Mouse (Mus musculus) olfactory bulb, adult 2 months (tissue): ENCODE results near the gene Gm20518. TPM values are rescaled to one million over a fixed set of nuclear protein-coding genes. Genes with fewer than 3 reads are reported as not detected.
A peak's percentile ranks its signal among the peaks of the same experiment; 100 is the strongest.

Source experiments
- H3K27ac ChIP-seq: fragments of 200-500 bp; 2 replicates; pipeline ENCODE4 v1.5.1; 2012; ENCODE audit warnings: low read depth, low read length; ENCODE audit not compliant: insufficient read depth
- H3K4me1 ChIP-seq: fragments of 200-500 bp; 2 replicates; pipeline ENCODE4 v1.6.1; 2012; ENCODE audit warnings: low read length; ENCODE audit not compliant: control insufficient read depth, insufficient read depth
- H3K4me3 ChIP-seq: fragments of 200-500 bp; 2 replicates; pipeline ENCODE4 v1.5.1; 2012; ENCODE audit warnings: mild to moderate bottlenecking, low read depth, low read length, moderate library complexity; ENCODE audit not compliant: insufficient read depth
- CTCF ChIP-seq: fragments of 200-500 bp; IDR thresholded peaks from 2 replicates; pipeline ENCODE4 v1.5.1; 2012; ENCODE audit warnings: low read depth, mild to moderate bottlenecking, low read length, moderate library complexity; ENCODE audit not compliant: insufficient read depth
- POLR2A ChIP-seq: fragments of 200-500 bp; IDR thresholded peaks from 2 replicates; pipeline ENCODE4 v1.6.1; 2012; ENCODE audit warnings: mild to moderate bottlenecking, low read depth, low read length, moderate library complexity; ENCODE audit not compliant: insufficient read depth
- WGBS: fragments of 180-500 bp; shearing (Covaris S2); methylation state at CpG from one replicate; pipeline ENCODE4 v1.1.7; 2018; 5-methylcytosine and 5-hydroxymethylcytosine counted together
- polyA plus RNA-seq: library from polyadenylated mRNA; stranded (reverse); fragments of >200 nt; gene quantifications from 2 replicates; pipeline ENCODE4 v1.2.4, GENCODE M21; 2012; ENCODE audit warnings: low replicate concordance; ENCODE audit not compliant: missing spikeins, insufficient read depth, insufficient read length

Gm20518 gene
- polyA plus RNA-seq, 1 experiment: not detected

- TF ChIP-seq POLR2A (no peak), CTCF (no peak)
- H3K27ac ChIP-seq: no peak overlapping the region
- WGBS: 86% methylated on average over 2 of the region's 2 CpGs
- H3K4me1 ChIP-seq: peaks cover under 1% of the 10 kb centered on the region; the same call in 1 of the 2 replicates
- H3K4me3 ChIP-seq: no peak overlapping the region
Measured at GRCm38 (mm10) chr16:17826500-17826899, 65.0 kb downstream of the Gm20518 start.

- 56% methylated on average over 8 of the region's 8 CpGs for WGBS
- no peak for TF ChIP-seq POLR2A
- TF ChIP-seq CTCF: no peak
- H3K27ac ChIP-seq: no peak overlapping the region
- H3K4me3 ChIP-seq: no peak overlapping the region
- H3K4me1 ChIP-seq: peaks cover 19% of the 10 kb centered on the region
Measured at GRCm38 (mm10) chr16:17816528-17816927, 74.9 kb downstream of the Gm20518 start.

DNA sequence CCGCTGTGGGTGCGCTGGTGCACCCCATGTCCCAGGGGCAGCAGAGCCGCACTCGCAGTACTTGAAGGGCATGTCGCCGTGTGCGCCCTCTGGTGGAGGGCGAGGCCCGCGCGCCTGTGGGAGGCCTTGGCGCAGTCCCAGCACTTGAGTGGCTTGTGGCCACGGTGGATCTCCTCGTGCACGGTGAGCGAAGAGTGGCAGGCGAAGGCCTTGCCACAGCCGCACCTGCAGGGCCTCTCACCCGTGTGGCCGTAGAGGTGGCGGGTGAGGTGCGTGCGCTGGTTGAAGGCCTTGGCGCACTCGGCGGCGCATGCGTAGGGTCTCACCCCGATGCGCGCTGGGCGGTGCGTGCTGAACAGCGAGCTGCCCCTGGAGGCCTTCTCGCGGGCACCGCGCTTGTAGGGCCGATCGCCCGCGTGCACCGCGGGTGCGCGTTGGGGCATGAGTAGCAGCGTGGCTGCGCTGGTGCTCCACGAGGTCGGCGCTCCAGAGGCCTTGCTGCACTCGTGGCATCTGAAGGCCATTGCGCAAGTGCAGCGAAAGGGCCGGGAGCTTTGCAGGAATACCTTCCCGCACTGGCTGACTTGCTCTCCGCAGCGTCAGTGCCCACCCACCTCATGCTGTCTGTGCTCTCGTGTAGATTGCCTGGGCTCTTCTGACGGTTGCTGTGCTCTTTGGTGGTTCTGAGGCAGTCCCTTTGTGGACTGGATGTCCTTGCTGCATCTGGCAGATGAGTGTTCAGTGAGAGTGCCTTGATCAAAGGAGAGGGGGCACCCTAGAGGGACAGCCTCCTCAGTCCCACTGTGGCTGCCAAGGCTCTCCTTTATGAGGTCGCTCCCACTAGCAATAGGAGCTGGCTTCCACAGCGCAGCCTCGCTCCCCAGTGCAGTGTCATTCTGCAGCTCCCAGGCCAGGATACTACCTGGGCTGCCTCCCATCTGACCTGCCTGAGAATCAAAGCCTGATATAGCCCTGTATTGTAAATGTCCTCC lies 75.8 kb downstream of the Gm20518 start:
- Histone ChIP-seq H3K4me3 (peak overlapping the region; percentile 52), H3K4me1 (peaks cover 19% of the 10 kb centered on the region), H3K27ac (peak overlapping the region; percentile 61)
- 2% methylated on average over 63 of the region's 63 CpGs for WGBS
- TF ChIP-seq POLR2A (peak; percentile 56), CTCF (peak; percentile 100)

DNA sequence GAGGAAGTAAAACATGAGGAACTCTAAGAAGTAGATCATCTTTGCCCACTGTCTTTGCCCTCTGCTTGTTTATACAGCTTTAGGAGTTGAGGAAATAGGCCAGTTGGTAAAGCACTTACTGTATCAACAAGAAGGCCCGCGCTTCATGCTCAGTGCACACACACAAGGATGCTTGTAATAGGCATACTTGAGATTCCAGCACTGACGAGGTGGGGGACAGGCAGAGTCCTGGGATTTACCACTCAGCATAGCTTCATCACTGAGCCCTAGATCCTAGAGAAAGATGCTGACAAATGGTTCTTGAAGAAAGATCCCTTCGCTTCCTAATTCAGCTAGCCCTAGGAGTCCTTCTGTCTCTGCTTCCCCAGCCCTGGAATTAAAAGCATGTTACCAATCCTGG lies 78.3 kb downstream of the Gm20518 start:
- WGBS: 81% methylated on average over 4 of the region's 4 CpGs
- Histone ChIP-seq H3K4me3 (no peak overlapping the region), H3K4me1 (peaks cover 28% of the 10 kb centered on the region), H3K27ac (no peak overlapping the region)
- TF ChIP-seq CTCF: no peak

DNA sequence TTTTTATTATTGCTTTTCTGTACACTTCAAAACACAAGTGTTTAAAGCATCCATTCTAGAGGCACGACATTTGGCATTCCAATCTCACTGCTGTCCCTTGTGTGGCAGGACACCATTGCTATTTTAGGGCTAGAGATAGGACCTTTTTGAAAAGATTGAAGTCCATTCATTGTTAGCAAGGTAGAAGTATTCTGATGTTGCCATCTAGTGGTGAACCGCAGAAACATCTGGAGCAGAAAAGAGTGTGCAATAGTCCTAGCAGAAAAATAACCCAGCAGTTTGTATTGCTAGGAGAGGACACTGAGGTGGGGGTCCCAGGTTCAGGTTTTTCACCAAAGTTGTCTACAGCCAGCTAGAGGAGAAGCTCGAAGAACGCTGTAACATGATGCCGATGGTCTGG lies 79.4 kb downstream of the Gm20518 start:
- TF ChIP-seq POLR2A (no peak), CTCF (no peak)
- H3K4me3 ChIP-seq: no peak overlapping the region
- WGBS: 7% methylated on average over 5 of the region's 5 CpGs
- H3K27ac ChIP-seq: no peak overlapping the region
- peaks cover 33% of the 10 kb centered on the region for H3K4me1 ChIP-seq

GRCm38 (mm10) chr16:17809711-17810110 lies 81.8 kb downstream of the Gm20518 start:
- H3K27ac ChIP-seq: peak overlapping the region; percentile 21; the same call in 1 of the 2 replicates
- WGBS: 31% methylated on average over 7 of the region's 7 CpGs
- TF ChIP-seq CTCF: no peak
- no peak for TF ChIP-seq POLR2A

DNA sequence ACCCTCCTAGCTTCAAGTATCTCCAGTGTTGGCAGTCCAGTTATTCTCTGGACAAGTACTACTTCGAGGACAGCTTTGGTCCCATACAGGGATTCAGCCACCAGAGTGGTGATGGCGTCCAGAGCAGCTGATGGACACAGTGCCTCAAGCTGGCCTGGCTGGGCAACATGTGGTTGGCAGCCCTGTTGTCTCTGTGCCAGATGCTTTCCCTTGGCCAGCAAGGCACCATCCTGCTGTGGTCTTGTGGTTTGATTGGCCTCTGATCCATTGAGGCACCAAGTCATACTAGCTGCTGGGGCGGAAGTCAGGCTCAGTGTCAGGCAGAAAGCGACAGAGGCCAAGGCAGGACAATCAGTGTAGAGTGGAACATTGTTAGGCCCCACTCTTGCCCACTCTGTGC lies 82.3 kb downstream of the Gm20518 start:
- no peak for TF ChIP-seq CTCF
- H3K27ac ChIP-seq: no peak overlapping the region
- no peak overlapping the region for H3K4me3 ChIP-seq
- 85% methylated on average over 4 of the region's 4 CpGs for WGBS
- peaks cover 30% of the 10 kb centered on the region for H3K4me1 ChIP-seq

More at GRCm38 (mm10) chr16:17809711-17810110, 81.8 kb downstream of the Gm20518 start:
- Histone ChIP-seq H3K4me1 (peaks cover 24% of the 10 kb centered on the region), H3K4me3 (no peak overlapping the region)

- Histone ChIP-seq H3K4me3 (peak overlapping the region; percentile 70), H3K4me1 (peaks cover 44% of the 10 kb centered on the region), H3K27ac (peak overlapping the region; percentile 68)
- TF ChIP-seq POLR2A (peak; percentile 80; the same call in 1 of the 2 replicates), CTCF (no peak)
- WGBS: 2% methylated on average over 73 of the region's 73 CpGs
Measured at GRCm38 (mm10) chr16:17807192-17808009, 84.1 kb downstream of the Gm20518 start.
